Mouse (Mus musculus) heart, postnatal 0 days (tissue): Measurements from ENCODE around the gene Plpp7. TPM values are rescaled to one million over a fixed set of nuclear protein-coding genes. Genes with fewer than 3 reads are reported as not detected.

ENCODE experiments used
- ATAC-seq: fragments of 200-750 bp; cut with Nextera tagmentation; 2 replicates; pipeline ENCODE4 v1.8.0; 2017; ENCODE audit warnings: low read depth, moderate number of reproducible peaks, moderate library complexity; ENCODE audit not compliant: insufficient read depth
- DNase-seq: peaks from one replicate; pipeline ENCODE4 v3.0.0-alpha.2; 2016; ENCODE audit warnings: low spot score
- H3K27ac ChIP-seq: fragments of 300-500 bp; sonication (generic); 2 replicates; pipeline ENCODE4 v1.5.1; 2014; ENCODE audit warnings: low read depth, mild to moderate bottlenecking
- H3K27me3 ChIP-seq: fragments of 300-500 bp; sonication (generic); 2 replicates; pipeline ENCODE4 v1.6.1; 2014; ENCODE audit warnings: low read length, mixed read lengths; ENCODE audit not compliant: control insufficient read depth, insufficient read depth
- H3K36me3 ChIP-seq: fragments of 300-500 bp; sonication (generic); replicated peaks from 2 replicates; pipeline ENCODE4 v1.6.1; 2014; ENCODE audit warnings: low read length, mixed read lengths; ENCODE audit not compliant: control insufficient read depth, insufficient read depth
- H3K4me1 ChIP-seq: fragments of 300-500 bp; sonication (generic); 2 replicates; pipeline ENCODE4 v1.6.1; 2014; ENCODE audit warnings: antibody characterized with exemption; ENCODE audit not compliant: control insufficient read depth, insufficient read depth
- H3K4me2 ChIP-seq: fragments of 300-500 bp; sonication (generic); 2 replicates; pipeline ENCODE4 v1.6.1; 2014; ENCODE audit warnings: low read depth, mild to moderate bottlenecking, low read length, moderate library complexity
- H3K4me3 ChIP-seq: fragments of 300-500 bp; sonication (generic); 2 replicates; pipeline ENCODE4 v1.5.1; 2014; ENCODE audit warnings: low read depth, low read length
- H3K9ac ChIP-seq: fragments of 300-500 bp; sonication (generic); replicated peaks from 2 replicates; pipeline ENCODE4 v1.6.1; 2014; ENCODE audit warnings: low read depth, low read length, mixed read lengths
- H3K9me3 ChIP-seq: fragments of 300-500 bp; sonication (generic); replicated peaks from 2 replicates; pipeline ENCODE4 v1.6.1; 2016; ENCODE audit warnings: low read length; ENCODE audit not compliant: control insufficient read depth
- CTCF ChIP-seq: IDR thresholded peaks from 2 replicates; pipeline ENCODE4 v1.5.1; 2016; ENCODE audit warnings: antibody characterized with exemption, control low read depth, low read depth
- EP300 ChIP-seq: IDR thresholded peaks from 2 replicates; pipeline ENCODE4 v1.6.1; 2016; ENCODE audit warnings: antibody characterized with exemption, low read depth
- WGBS: fragments of 180-500 bp; shearing (Covaris S2); extraction: QIAGEN DNeasy Blood & Tissue Kit; methylation state at CpG from one replicate; pipeline ENCODE4 v1.1.7; 2014; 5-methylcytosine and 5-hydroxymethylcytosine counted together
- polyA plus RNA-seq: library from polyadenylated mRNA; unstranded; fragments of >200 nt; fragmentation: Nextera tagmentation; extraction: Ambion mirVana; gene quantifications from 2 replicates; pipeline ENCODE4 v1.2.1, GENCODE M21; 2015
- total RNA-seq: library from RNA; depleted of rRNA; stranded (reverse); fragments of >200 nt; gene quantifications from 2 replicates; pipeline ENCODE4 v1.2.3, GENCODE M21; 2014; ENCODE audit warnings: low replicate concordance

Plpp7 gene
- total and polyA plus RNA-seq, 2 experiments from 2014 or later, result 24.0 to 56.3 TPM

GRCm38 (mm10) chr2:32070747-32071146 lies 24.6 kb upstream of the Plpp7 start:
- Histone ChIP-seq H3K36me3 (peaks cover 28% of the 10 kb centered on the region), H3K27me3 (no peaks in the 10 kb centered on the region), H3K4me1 (peaks cover 24% of the 10 kb centered on the region), H3K4me2 (no peak overlapping the region), H3K9me3 (no peaks in the 10 kb centered on the region), H3K27ac (no peak overlapping the region), H3K4me3 (no peak overlapping the region), H3K9ac (no peak overlapping the region)
- TF ChIP-seq EP300 (no peak), CTCF (no peak)
- DNase-seq (no peak), ATAC-seq (no peak)
- 91% methylated on average over 10 of the region's 10 CpGs for WGBS

GRCm38 (mm10) chr2:32074404-32074803 lies 20.9 kb upstream of the Plpp7 start:
- 37% methylated on average over 8 of the region's 8 CpGs for WGBS
- Histone ChIP-seq H3K4me1 (peaks cover 30% of the 10 kb centered on the region), H3K27me3 (no peaks in the 10 kb centered on the region), H3K4me2 (no peak overlapping the region), H3K9ac (no peak overlapping the region), H3K36me3 (peaks cover 2% of the 10 kb centered on the region; the same call in 1 of the 2 replicates), H3K4me3 (no peak overlapping the region), H3K9me3 (no peaks in the 10 kb centered on the region), H3K27ac (peak overlapping the region; percentile 77)
- peak; percentile 49 for ATAC-seq
- TF ChIP-seq EP300, result no peak
- no peak for TF ChIP-seq CTCF
- no peak for DNase-seq

GRCm38 (mm10) chr2:32075368-32075767 lies 20.0 kb upstream of the Plpp7 start:
- Histone ChIP-seq H3K27ac (peak overlapping the region; percentile 77), H3K9me3 (no peaks in the 10 kb centered on the region), H3K4me3 (no peak overlapping the region), H3K27me3 (no peaks in the 10 kb centered on the region), H3K4me2 (no peak overlapping the region), H3K4me1 (peaks cover 40% of the 10 kb centered on the region), H3K9ac (no peak overlapping the region), H3K36me3 (no peaks in the 10 kb centered on the region)
- DNase-seq (no peak), ATAC-seq (no peak)
- 63% methylated on average over 7 of the region's 7 CpGs for WGBS
- no peak for TF ChIP-seq CTCF
- no peak for TF ChIP-seq EP300

- H3K9ac ChIP-seq, result peak overlapping the region; percentile 45; the same call in 1 of the 2 replicates
- peak overlapping the region; percentile 97 for H3K4me2 ChIP-seq
- peak overlapping the region; percentile 67; the same call in 1 of the 2 replicates for H3K4me3 ChIP-seq
- no peaks in the 10 kb centered on the region for H3K9me3 ChIP-seq
- no peak for TF ChIP-seq EP300
- no peak for TF ChIP-seq CTCF
- WGBS, result 63% methylated on average over 10 of the region's 10 CpGs
- peak overlapping the region; percentile 90 for H3K27ac ChIP-seq
- DNase-seq, result no peak
- peaks cover 46% of the 10 kb centered on the region for H3K4me1 ChIP-seq
- no peaks in the 10 kb centered on the region for H3K27me3 ChIP-seq
- no peaks in the 10 kb centered on the region for H3K36me3 ChIP-seq
- ATAC-seq, result no peak
Measured at GRCm38 (mm10) chr2:32077744-32078143, 17.6 kb upstream of the Plpp7 start.

- Histone ChIP-seq H3K4me2 (peak overlapping the region; percentile 97), H3K4me3 (peak overlapping the region; percentile 67), H3K9me3 (no peaks in the 10 kb centered on the region), H3K36me3 (no peaks in the 10 kb centered on the region), H3K27me3 (no peaks in the 10 kb centered on the region), H3K27ac (peak overlapping the region; percentile 90), H3K9ac (peak overlapping the region; percentile 45; the same call in 1 of the 2 replicates), H3K4me1 (peaks cover 46% of the 10 kb centered on the region)
- ATAC-seq, result peak; percentile 49
- 9% methylated on average over 8 of the region's 8 CpGs for WGBS
- DNase-seq, result no peak
- no peak for TF ChIP-seq EP300
Measured at GRCm38 (mm10) chr2:32078522-32078921, 16.8 kb upstream of the Plpp7 start.

GRCm38 (mm10) chr2:32079191-32079725 lies 16.1 kb upstream of the Plpp7 start:
- no peaks in the 10 kb centered on the region for H3K27me3 ChIP-seq
- peak overlapping the region; percentile 90 for H3K27ac ChIP-seq
- H3K4me2 ChIP-seq, result peak overlapping the region; percentile 97
- peak overlapping the region; percentile 67; the same call in 1 of the 2 replicates for H3K4me3 ChIP-seq
- 40% methylated on average over 14 of the region's 14 CpGs for WGBS
- peaks cover 44% of the 10 kb centered on the region for H3K4me1 ChIP-seq
- ATAC-seq, result no peak
- H3K36me3 ChIP-seq, result no peaks in the 10 kb centered on the region
- TF ChIP-seq CTCF, result no peak
- TF ChIP-seq EP300, result no peak
- DNase-seq, result no peak
- no peak overlapping the region for H3K9ac ChIP-seq
- H3K9me3 ChIP-seq, result no peaks in the 10 kb centered on the region
